Mouse (Mus musculus) kidney, postnatal 10 days (tissue): ENCODE measurements at regions not wholly inside any gene's neighbourhood (a gene's known extent, or its start where the extent isn't known, plus 50 kb on each side); places are given as distances from the start of the nearest gene placed in this dataset.
"Not testable (repeated sequence)": the region's sequence is repeated elsewhere in the genome, so short reads cannot be mapped to it uniquely, and the experiment has no call there.

Source experiments
- DNase-seq: peaks from one replicate; pipeline ENCODE4 v3.0.0; 2021; ENCODE audit warnings: mixed read lengths

DNA sequence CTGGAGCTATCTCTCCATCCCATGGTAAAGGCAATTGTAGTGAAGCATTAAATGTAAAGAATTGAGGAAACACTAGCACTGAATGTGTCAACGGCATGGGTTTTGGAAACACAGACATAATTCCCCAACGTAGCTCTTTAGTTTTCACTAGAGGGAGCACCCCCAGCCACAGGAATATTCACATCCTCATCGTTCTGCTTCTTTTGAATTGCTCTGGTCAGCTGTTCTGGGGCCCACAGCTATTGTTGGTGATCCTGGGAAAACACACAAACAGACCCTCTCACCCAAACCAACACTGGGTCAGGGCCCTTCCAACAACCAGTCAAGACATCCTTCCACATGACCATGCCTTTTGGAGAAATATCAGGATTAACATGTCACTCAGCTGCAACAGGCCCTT lies 119.7 kb downstream of the Impg2 start:
- DNase-seq: not testable (repeated sequence)

DNA sequence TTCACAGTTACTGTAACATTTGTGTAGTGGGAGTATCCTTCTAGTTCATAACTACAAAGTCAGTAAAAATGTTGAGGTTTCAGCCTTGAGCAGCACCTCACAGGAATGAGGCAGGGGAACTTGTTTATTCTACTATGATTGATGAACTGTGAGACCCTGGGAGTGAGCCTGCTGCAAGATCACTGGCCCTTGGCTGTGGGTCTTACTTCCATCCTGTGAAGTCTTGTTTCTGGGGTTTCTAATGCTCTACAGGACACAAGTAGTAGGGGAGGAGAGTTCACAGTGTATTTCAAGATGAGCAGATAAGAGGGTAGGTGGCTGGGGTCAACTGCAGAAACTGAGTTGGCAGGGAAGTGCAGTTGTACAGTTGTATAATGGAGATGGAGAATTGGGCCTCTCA lies 128.3 kb upstream of the Abi3bp start:
- no peak for DNase-seq

DNA sequence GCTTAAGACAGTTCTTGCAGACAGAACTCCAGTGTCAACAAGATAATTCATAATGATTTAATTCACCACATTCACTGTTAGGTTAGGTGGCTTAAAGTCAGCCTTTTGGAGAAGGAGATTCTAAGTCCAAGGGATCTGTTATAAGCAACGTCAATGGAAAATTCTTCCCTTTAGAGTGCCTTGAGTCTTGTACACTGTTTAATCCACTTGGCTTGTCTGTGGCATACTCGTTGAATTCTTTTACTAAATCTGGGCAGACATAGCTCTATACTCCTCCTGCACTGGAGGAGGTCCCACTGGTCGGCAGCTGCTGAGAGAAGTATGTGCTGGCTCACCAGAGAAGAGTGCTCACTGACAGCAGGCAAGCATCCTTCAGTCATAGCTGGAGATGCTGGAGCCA lies 124.8 kb upstream of the Abi3bp start:
- DNase-seq: peak; percentile 15

DNA sequence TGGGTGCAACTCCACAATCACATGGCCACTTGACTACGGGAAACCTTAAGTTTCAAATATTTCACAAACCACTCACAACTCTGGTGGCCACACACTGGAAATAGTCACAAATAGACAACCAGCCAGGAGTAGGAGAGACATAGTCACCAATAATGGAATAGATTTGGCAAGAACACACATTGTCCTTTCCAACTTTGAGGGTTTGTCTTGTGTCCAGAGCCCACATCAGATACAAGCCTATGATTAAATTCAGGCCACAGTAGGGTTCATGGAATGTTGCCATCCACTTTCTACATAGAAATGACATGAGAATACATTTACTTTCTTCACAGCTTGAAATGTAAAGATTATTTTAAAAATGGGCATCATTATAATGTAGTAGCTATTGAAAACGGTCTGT lies 118.6 kb upstream of the Abi3bp start:
- no peak for DNase-seq

DNA sequence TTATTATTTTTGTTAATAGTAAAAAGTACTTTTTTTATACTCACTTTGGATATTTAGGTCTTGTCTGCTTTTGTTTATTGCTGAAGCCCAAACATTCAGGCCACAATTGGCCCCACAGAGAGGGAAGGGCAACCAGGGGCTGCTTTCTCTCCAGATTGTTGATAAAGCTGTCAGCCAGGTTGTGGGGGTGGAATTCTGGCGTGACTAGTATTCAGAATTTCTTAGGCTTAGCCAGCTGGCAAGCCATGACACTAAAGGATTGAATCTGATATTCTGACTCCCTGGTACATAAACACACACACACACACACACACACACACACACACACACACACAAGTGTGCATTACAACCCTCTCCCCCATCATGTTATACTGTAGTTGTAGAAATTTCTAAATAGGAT lies 116.7 kb upstream of the Abi3bp start:
- no peak for DNase-seq

DNA sequence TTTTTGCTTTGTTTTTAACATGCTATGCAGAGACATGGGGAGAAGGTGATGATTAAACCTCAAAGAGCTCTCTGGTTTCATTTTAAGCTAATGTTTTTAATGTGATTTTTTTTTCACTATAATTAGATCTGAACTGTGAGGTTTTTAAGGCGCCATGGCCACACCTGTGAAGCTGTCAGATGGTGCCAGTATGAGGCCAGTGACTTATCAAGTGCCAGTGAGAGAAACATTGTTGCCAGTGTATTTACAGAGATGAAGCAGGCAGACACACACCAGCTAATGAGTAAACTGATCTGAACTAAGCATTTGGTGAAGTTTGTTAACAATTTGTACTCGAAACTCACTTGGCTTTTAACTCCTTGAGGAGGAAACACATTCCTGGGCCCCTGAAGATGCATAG lies 99.3 kb upstream of the Abi3bp start:
- DNase-seq: no peak

DNA sequence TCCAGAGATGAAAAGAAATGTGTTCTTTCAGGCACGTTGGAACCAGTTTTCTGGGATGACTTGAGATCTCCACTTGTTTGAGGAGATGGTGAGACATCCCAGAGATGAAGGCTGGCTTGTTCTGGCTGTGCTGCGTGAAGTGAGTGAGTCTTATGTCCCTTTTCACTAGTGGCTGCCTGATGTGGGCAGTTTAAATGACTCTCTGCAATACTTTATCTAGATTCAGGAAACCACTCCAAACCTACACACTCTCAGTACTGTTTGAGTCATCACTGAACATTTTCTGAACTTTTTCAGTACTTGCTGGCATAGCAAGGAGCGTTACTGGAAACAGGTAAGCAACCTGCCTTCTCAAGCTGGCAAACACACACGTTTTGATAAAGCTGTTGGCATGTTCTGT lies 97.0 kb upstream of the Abi3bp start:
- no peak for DNase-seq

DNA sequence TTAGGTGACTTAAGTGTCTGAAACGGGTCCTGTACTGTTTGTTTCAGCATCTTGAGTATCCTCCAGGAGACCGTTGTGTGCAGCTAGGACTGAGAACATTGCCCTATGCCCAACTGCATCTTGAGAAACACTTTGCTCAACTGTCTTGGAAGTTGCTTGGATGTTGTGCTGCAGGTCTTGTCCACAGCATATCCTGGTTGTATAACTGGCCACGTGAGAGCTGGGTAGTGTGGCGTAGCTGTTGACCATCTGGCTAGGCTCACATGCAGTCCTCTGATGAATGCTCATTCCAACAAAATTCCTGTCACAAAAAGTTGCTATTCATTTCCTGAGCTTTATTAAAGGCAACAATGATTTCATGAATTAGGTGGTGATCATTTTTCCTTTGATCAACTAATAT lies 91.1 kb upstream of the Abi3bp start:
- DNase-seq: peak; percentile 5

DNA sequence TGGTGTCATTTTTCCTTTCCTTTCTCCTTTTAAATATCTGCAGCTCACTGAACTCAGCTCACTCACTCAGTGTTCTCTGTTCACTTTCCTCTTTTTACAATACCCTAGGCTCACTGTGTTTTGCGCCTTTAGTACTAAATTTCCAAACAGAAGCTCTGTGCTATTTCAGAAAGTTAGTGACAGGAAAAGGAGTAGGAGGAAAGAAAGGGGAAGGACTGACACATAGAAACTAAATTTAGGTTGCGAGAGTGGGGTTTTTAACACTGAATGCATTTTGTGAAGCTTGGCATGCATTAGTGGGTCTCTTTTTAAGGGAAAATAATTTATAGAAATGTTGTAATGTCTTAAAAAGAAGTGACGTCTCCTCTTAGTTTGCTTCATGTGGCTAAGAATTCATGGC lies 84.8 kb upstream of the Abi3bp start:
- no peak for DNase-seq

DNA sequence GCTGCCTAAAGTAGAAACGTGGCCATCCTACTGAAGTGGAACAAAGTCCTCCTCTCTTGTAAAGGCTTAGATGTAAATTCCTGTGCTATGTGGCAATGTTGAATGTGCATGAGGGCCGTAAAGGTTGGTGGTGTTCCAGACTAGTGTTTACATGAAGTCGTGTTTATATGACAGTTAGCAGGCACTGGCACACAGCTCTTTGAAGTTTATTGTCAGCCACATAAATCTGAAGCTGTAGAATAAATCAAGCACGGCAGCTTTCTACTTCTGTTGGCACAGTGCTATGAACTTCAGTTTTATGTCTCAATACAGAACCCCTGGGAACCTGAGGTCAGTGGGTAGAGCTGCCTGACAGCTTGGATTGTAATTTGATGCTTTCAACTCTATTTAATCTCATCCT lies 81.1 kb upstream of the Abi3bp start:
- no peak for DNase-seq

DNA sequence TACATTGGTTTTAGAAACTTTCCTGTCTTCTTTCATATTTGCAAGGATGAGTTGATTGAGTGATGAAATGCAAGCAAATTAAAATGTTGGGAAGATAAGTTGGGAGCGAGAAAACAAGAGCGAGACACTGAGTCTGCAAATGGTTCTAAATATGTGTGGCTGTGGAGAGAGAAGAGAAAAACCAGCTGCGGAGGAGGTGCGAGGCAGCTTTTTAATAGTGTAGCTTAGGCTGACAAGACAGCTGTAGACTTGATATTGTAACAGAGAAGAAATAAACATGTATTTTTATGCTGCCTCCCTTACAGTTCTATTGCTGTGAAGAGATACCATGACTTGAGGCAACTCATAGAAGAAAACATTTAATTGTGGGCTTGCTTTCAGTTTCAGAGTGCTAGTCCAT lies 78.1 kb upstream of the Abi3bp start:
- DNase-seq: no peak

DNA sequence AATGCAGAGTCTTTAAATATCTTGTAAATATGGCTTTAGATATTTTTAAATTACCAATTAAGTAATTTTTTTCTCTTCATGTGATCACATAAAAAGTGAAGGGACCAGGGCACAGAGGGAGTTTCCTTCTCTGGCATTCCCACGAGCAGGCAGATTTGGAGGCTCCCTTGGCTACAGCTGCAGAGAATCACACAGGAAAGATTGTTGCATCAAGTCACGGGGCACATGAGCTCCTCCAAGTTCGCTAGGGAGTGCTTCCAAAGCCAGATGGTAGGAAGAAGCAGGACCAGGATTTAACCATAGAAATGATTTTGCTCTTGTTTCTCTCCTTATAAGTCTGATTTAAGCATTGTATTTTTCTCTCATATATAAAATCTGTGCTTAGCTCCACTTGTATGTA lies 53.9 kb upstream of the Abi3bp start:
- peak; percentile 18 for DNase-seq
